Mouse (Mus musculus) forebrain, embryonic 12.5 days (tissue): ENCODE results near the gene Meis2. TPM values are rescaled to one million over a fixed set of nuclear protein-coding genes. Genes with fewer than 3 reads are reported as not detected.

Source experiments
- ATAC-seq: fragments of 200-750 bp; cut with Nextera tagmentation; 2 replicates; pipeline ENCODE4 v1.8.0; 2017; ENCODE audit warnings: moderate TSS enrichment; ENCODE audit not compliant: low FRiP score
- H3K27ac ChIP-seq: fragments of 300-500 bp; sonication (generic); 2 replicates; pipeline ENCODE4 v1.5.1; 2016; ENCODE audit warnings: mild to moderate bottlenecking
- H3K27me3 ChIP-seq: fragments of 300-500 bp; sonication (generic); 2 replicates; pipeline ENCODE4 v1.6.1; 2016; ENCODE audit warnings: mild to moderate bottlenecking
- H3K36me3 ChIP-seq: fragments of 300-500 bp; sonication (generic); replicated peaks from 2 replicates; pipeline ENCODE4 v1.6.1; 2016; ENCODE audit warnings: mild to moderate bottlenecking
- H3K4me1 ChIP-seq: fragments of 300-500 bp; sonication (generic); 2 replicates; pipeline ENCODE4 v1.6.1; 2016
- H3K4me2 ChIP-seq: fragments of 300-500 bp; sonication (generic); 2 replicates; pipeline ENCODE4 v1.6.1; 2016; ENCODE audit warnings: mild to moderate bottlenecking, moderate library complexity
- H3K4me3 ChIP-seq: fragments of 300-500 bp; sonication (generic); replicated peaks from 2 replicates; pipeline ENCODE4 v1.5.1; 2016; ENCODE audit warnings: mild to moderate bottlenecking
- H3K9ac ChIP-seq: fragments of 300-500 bp; sonication (generic); 2 replicates; pipeline ENCODE4 v1.6.1; 2016; ENCODE audit warnings: mild to moderate bottlenecking
- H3K9me3 ChIP-seq: fragments of 300-500 bp; sonication (generic); 2 replicates; pipeline ENCODE4 v1.6.1; 2016
- WGBS: fragments of 180-500 bp; shearing (Covaris S2); methylation state at CpG from one replicate; pipeline ENCODE4 v1.1.7; 2016; 5-methylcytosine and 5-hydroxymethylcytosine counted together
- polyA plus RNA-seq: library from polyadenylated mRNA; unstranded; fragments of >200 nt; fragmentation: Nextera tagmentation; extraction: Ambion mirVana; gene quantifications from 2 replicates; pipeline ENCODE4 v1.2.1, GENCODE M21; 2016

Gene Meis2
- polyA plus RNA-seq, 1 experiment from 2014 or later, result 104 TPM

- no peak; the same call in 1 of the 2 replicates for ATAC-seq
- Histone ChIP-seq H3K4me2 (no peak overlapping the region), H3K4me1 (peaks cover 4% of the 10 kb centered on the region; the same call in 1 of the 2 replicates), H3K36me3 (peaks cover 8% of the 10 kb centered on the region; the same call in 1 of the 2 replicates), H3K9ac (no peak overlapping the region), H3K27ac (no peak overlapping the region), H3K9me3 (no peaks in the 10 kb centered on the region), H3K27me3 (no peaks in the 10 kb centered on the region), H3K4me3 (no peak overlapping the region)
- 54% methylated on average over 3 of the region's 3 CpGs for WGBS
These were observed 115.0 kb downstream of the Meis2 start for GRCm38 (mm10) chr2:115950645-115951044.

GRCm38 (mm10) chr2:115948630-115949426 is 116.8 kb downstream of the Meis2 start:
- Histone ChIP-seq H3K9ac (no peak overlapping the region), H3K9me3 (no peaks in the 10 kb centered on the region), H3K27ac (no peak overlapping the region), H3K4me1 (peaks cover 4% of the 10 kb centered on the region; the same call in 1 of the 2 replicates), H3K4me2 (no peak overlapping the region), H3K27me3 (no peaks in the 10 kb centered on the region), H3K4me3 (no peak overlapping the region), H3K36me3 (peaks cover 8% of the 10 kb centered on the region; the same call in 1 of the 2 replicates)
- 0 out of 2 replicates have a peak, but pooled peaks have one; percentile 28 for ATAC-seq
- WGBS, result 86% methylated on average over 7 of the region's 7 CpGs

- peaks cover 8% of the 10 kb centered on the region; the same call in 1 of the 2 replicates for H3K36me3 ChIP-seq
- no peaks in the 10 kb centered on the region for H3K9me3 ChIP-seq
- H3K9ac ChIP-seq, result no peak overlapping the region
- H3K27me3 ChIP-seq, result no peaks in the 10 kb centered on the region
- no peak for ATAC-seq
- 35% methylated on average over 7 of the region's 7 CpGs for WGBS
- H3K4me1 ChIP-seq, result peaks cover 4% of the 10 kb centered on the region; the same call in 1 of the 2 replicates
- H3K4me2 ChIP-seq, result no peak overlapping the region
- H3K4me3 ChIP-seq, result no peak overlapping the region
- H3K27ac ChIP-seq, result no peak overlapping the region
These were observed 117.9 kb downstream of the Meis2 start for GRCm38 (mm10) chr2:115947714-115948226.

- H3K4me1 ChIP-seq, result 0 out of 2 replicates have a peak, but pooled peaks cover under 1% of the 10 kb centered on the region
- 86% methylated on average over 8 of the region's 8 CpGs for WGBS
- no peaks in the 10 kb centered on the region for H3K27me3 ChIP-seq
- no peak overlapping the region for H3K4me2 ChIP-seq
- peaks cover 5% of the 10 kb centered on the region; the same call in 1 of the 2 replicates for H3K36me3 ChIP-seq
- H3K27ac ChIP-seq, result no peak overlapping the region
- no peaks in the 10 kb centered on the region for H3K9me3 ChIP-seq
- H3K4me3 ChIP-seq, result no peak overlapping the region
- H3K9ac ChIP-seq, result no peak overlapping the region
- no peak for ATAC-seq
These were observed 122.6 kb downstream of the Meis2 start for GRCm38 (mm10) chr2:115943044-115943443.

- Histone ChIP-seq H3K27ac (no peak overlapping the region), H3K4me1 (no peaks in the 10 kb centered on the region), H3K9ac (no peak overlapping the region), H3K27me3 (no peaks in the 10 kb centered on the region), H3K36me3 (peaks cover 5% of the 10 kb centered on the region; the same call in 1 of the 2 replicates), H3K4me2 (no peak overlapping the region), H3K4me3 (no peak overlapping the region), H3K9me3 (no peaks in the 10 kb centered on the region)
- ATAC-seq, result no peak
- 83% methylated on average over 5 of the region's 5 CpGs for WGBS
These were observed 125.8 kb downstream of the Meis2 start for GRCm38 (mm10) chr2:115939849-115940248.

GRCm38 (mm10) chr2:115938926-115939563 is 126.6 kb downstream of the Meis2 start:
- Histone ChIP-seq H3K9me3 (no peaks in the 10 kb centered on the region), H3K9ac (no peak overlapping the region), H3K27ac (no peak overlapping the region), H3K27me3 (no peaks in the 10 kb centered on the region), H3K36me3 (peaks cover 5% of the 10 kb centered on the region; the same call in 1 of the 2 replicates), H3K4me1 (no peaks in the 10 kb centered on the region), H3K4me3 (no peak overlapping the region), H3K4me2 (no peak overlapping the region)
- ATAC-seq, result no peak
- 90% methylated on average over 8 of the region's 8 CpGs for WGBS

GRCm38 (mm10) chr2:115938296-115938695 is 127.3 kb downstream of the Meis2 start:
- no peak for ATAC-seq
- Histone ChIP-seq H3K4me1 (no peaks in the 10 kb centered on the region), H3K4me3 (no peak overlapping the region), H3K4me2 (no peak overlapping the region), H3K27ac (no peak overlapping the region), H3K9ac (no peak overlapping the region), H3K27me3 (no peaks in the 10 kb centered on the region), H3K9me3 (no peaks in the 10 kb centered on the region), H3K36me3 (peaks cover 5% of the 10 kb centered on the region; the same call in 1 of the 2 replicates)
- WGBS, result 81% methylated on average over 3 of the region's 3 CpGs

- Histone ChIP-seq H3K27ac (no peak overlapping the region), H3K4me2 (no peak overlapping the region), H3K9ac (no peak overlapping the region), H3K36me3 (peaks cover 5% of the 10 kb centered on the region; the same call in 1 of the 2 replicates), H3K27me3 (no peaks in the 10 kb centered on the region), H3K9me3 (no peaks in the 10 kb centered on the region), H3K4me3 (no peak overlapping the region), H3K4me1 (no peaks in the 10 kb centered on the region)
- 80% methylated on average over 1 of the region's 1 CpGs for WGBS
- ATAC-seq, result no peak
These were observed 127.7 kb downstream of the Meis2 start for GRCm38 (mm10) chr2:115937896-115938295.

GRCm38 (mm10) chr2:115936786-115937185 is 128.9 kb downstream of the Meis2 start:
- no peaks in the 10 kb centered on the region for H3K4me1 ChIP-seq
- WGBS, result 91% methylated on average over 9 of the region's 9 CpGs
- H3K27me3 ChIP-seq, result no peaks in the 10 kb centered on the region
- H3K4me2 ChIP-seq, result no peak overlapping the region
- ATAC-seq, result no peak
- H3K27ac ChIP-seq, result no peak overlapping the region
- no peak overlapping the region for H3K4me3 ChIP-seq
- H3K9me3 ChIP-seq, result no peaks in the 10 kb centered on the region
- H3K36me3 ChIP-seq, result peaks cover 7% of the 10 kb centered on the region; the same call in 1 of the 2 replicates
- no peak overlapping the region for H3K9ac ChIP-seq

- Histone ChIP-seq H3K27ac (no peak overlapping the region), H3K36me3 (0 out of 2 replicates have a peak, but pooled peaks cover 4% of the 10 kb centered on the region), H3K27me3 (no peaks in the 10 kb centered on the region), H3K9ac (no peak overlapping the region), H3K4me2 (no peak overlapping the region), H3K9me3 (no peaks in the 10 kb centered on the region), H3K4me1 (no peaks in the 10 kb centered on the region), H3K4me3 (no peak overlapping the region)
- no peak for ATAC-seq
- WGBS, result 94% methylated on average over 2 of the region's 2 CpGs
These were observed 131.3 kb downstream of the Meis2 start for GRCm38 (mm10) chr2:115934299-115934698.

GRCm38 (mm10) chr2:115933259-115933658 is 132.4 kb downstream of the Meis2 start:
- no peak for ATAC-seq
- no peak overlapping the region for H3K4me2 ChIP-seq
- no peak overlapping the region for H3K27ac ChIP-seq
- 0 out of 2 replicates have a peak, but pooled peaks cover 4% of the 10 kb centered on the region for H3K36me3 ChIP-seq
- H3K4me3 ChIP-seq, result no peak overlapping the region
- WGBS, result 90% methylated on average over 2 of the region's 2 CpGs
- H3K27me3 ChIP-seq, result no peaks in the 10 kb centered on the region
- no peaks in the 10 kb centered on the region for H3K9me3 ChIP-seq
- no peaks in the 10 kb centered on the region for H3K4me1 ChIP-seq
- H3K9ac ChIP-seq, result no peak overlapping the region

- Histone ChIP-seq H3K4me2 (no peak overlapping the region), H3K9me3 (no peaks in the 10 kb centered on the region), H3K36me3 (no peaks in the 10 kb centered on the region), H3K4me1 (peaks cover 15% of the 10 kb centered on the region; the same call in 1 of the 2 replicates), H3K9ac (no peak overlapping the region), H3K4me3 (no peak overlapping the region), H3K27ac (no peak overlapping the region), H3K27me3 (no peaks in the 10 kb centered on the region)
- no peak for ATAC-seq
- WGBS, result 94% methylated on average over 3 of the region's 3 CpGs
These were observed 139.9 kb downstream of the Meis2 start for GRCm38 (mm10) chr2:115925744-115926143.
